Mouse (Mus musculus) forebrain, embryonic 12.5 days (tissue): ENCODE measurements around the gene Fpgs. TPM values are rescaled to one million over a fixed set of nuclear protein-coding genes. Genes with fewer than 3 reads are reported as not detected.
A peak's percentile ranks its signal among the peaks of the same experiment; 100 is the strongest.

Experiments
- ATAC-seq: fragments of 200-750 bp; cut with Nextera tagmentation; 2 replicates; pipeline ENCODE4 v1.8.0; 2017; ENCODE audit warnings: moderate TSS enrichment; ENCODE audit not compliant: low FRiP score
- H3K27ac ChIP-seq: fragments of 300-500 bp; sonication (generic); 2 replicates; pipeline ENCODE4 v1.5.1; 2016; ENCODE audit warnings: mild to moderate bottlenecking
- H3K27me3 ChIP-seq: fragments of 300-500 bp; sonication (generic); 2 replicates; pipeline ENCODE4 v1.6.1; 2016; ENCODE audit warnings: mild to moderate bottlenecking
- H3K36me3 ChIP-seq: fragments of 300-500 bp; sonication (generic); replicated peaks from 2 replicates; pipeline ENCODE4 v1.6.1; 2016; ENCODE audit warnings: mild to moderate bottlenecking
- H3K4me1 ChIP-seq: fragments of 300-500 bp; sonication (generic); 2 replicates; pipeline ENCODE4 v1.6.1; 2016
- H3K4me2 ChIP-seq: fragments of 300-500 bp; sonication (generic); 2 replicates; pipeline ENCODE4 v1.6.1; 2016; ENCODE audit warnings: mild to moderate bottlenecking, moderate library complexity
- H3K4me3 ChIP-seq: fragments of 300-500 bp; sonication (generic); replicated peaks from 2 replicates; pipeline ENCODE4 v1.5.1; 2016; ENCODE audit warnings: mild to moderate bottlenecking
- H3K9ac ChIP-seq: fragments of 300-500 bp; sonication (generic); 2 replicates; pipeline ENCODE4 v1.6.1; 2016; ENCODE audit warnings: mild to moderate bottlenecking
- H3K9me3 ChIP-seq: fragments of 300-500 bp; sonication (generic); 2 replicates; pipeline ENCODE4 v1.6.1; 2016
- WGBS: fragments of 180-500 bp; shearing (Covaris S2); methylation state at CpG from one replicate; pipeline ENCODE4 v1.1.7; 2016; 5-methylcytosine and 5-hydroxymethylcytosine counted together
- polyA plus RNA-seq: library from polyadenylated mRNA; unstranded; fragments of >200 nt; fragmentation: Nextera tagmentation; extraction: Ambion mirVana; gene quantifications from 2 replicates; pipeline ENCODE4 v1.2.1, GENCODE M21; 2016

The Fpgs gene
- polyA plus RNA-seq, 1 experiment from 2014 or later, result 16.4 TPM

GRCm38 (mm10) chr2:32655826-32656225 is 48.1 kb downstream of the Fpgs start:
- no peak overlapping the region for H3K4me2 ChIP-seq
- no peaks in the 10 kb centered on the region for H3K9me3 ChIP-seq
- no peak for ATAC-seq
- H3K4me1 ChIP-seq, result 0 out of 2 replicates have a peak, but pooled peaks cover 5% of the 10 kb centered on the region
- H3K36me3 ChIP-seq, result no peaks in the 10 kb centered on the region
- no peaks in the 10 kb centered on the region for H3K27me3 ChIP-seq
- no peak overlapping the region for H3K27ac ChIP-seq
- H3K4me3 ChIP-seq, result no peak overlapping the region
- no peak overlapping the region for H3K9ac ChIP-seq
- WGBS, result 73% methylated on average over 12 of the region's 12 CpGs

GRCm38 (mm10) chr2:32655394-32655744 is 48.6 kb downstream of the Fpgs start:
- H3K9ac ChIP-seq, result no peak overlapping the region
- H3K36me3 ChIP-seq, result no peaks in the 10 kb centered on the region
- H3K27me3 ChIP-seq, result no peaks in the 10 kb centered on the region
- no peak overlapping the region for H3K4me3 ChIP-seq
- H3K27ac ChIP-seq, result no peak overlapping the region
- ATAC-seq, result no peak
- no peak overlapping the region for H3K4me2 ChIP-seq
- 90% methylated on average over 3 of the region's 3 CpGs for WGBS
- no peaks in the 10 kb centered on the region for H3K9me3 ChIP-seq
- 0 out of 2 replicates have a peak, but pooled peaks cover 5% of the 10 kb centered on the region for H3K4me1 ChIP-seq

GRCm38 (mm10) chr2:32654743-32655393 is 49.1 kb downstream of the Fpgs start:
- H3K36me3 ChIP-seq, result no peaks in the 10 kb centered on the region
- no peaks in the 10 kb centered on the region for H3K27me3 ChIP-seq
- H3K4me2 ChIP-seq, result no peak overlapping the region
- ATAC-seq, result no peak
- H3K27ac ChIP-seq, result no peak overlapping the region
- no peak overlapping the region for H3K9ac ChIP-seq
- H3K9me3 ChIP-seq, result no peaks in the 10 kb centered on the region
- H3K4me1 ChIP-seq, result 0 out of 2 replicates have a peak, but pooled peaks cover 5% of the 10 kb centered on the region
- no peak overlapping the region for H3K4me3 ChIP-seq
- WGBS, result 79% methylated on average over 14 of the region's 14 CpGs

GRCm38 (mm10) chr2:32653764-32654163 is 50.2 kb downstream of the Fpgs start:
- no peak overlapping the region for H3K27ac ChIP-seq
- no peaks in the 10 kb centered on the region for H3K27me3 ChIP-seq
- H3K4me2 ChIP-seq, result no peak overlapping the region
- no peaks in the 10 kb centered on the region for H3K9me3 ChIP-seq
- no peak for ATAC-seq
- 0 out of 2 replicates have a peak, but pooled peaks cover 5% of the 10 kb centered on the region for H3K4me1 ChIP-seq
- H3K9ac ChIP-seq, result no peak overlapping the region
- no peaks in the 10 kb centered on the region for H3K36me3 ChIP-seq
- WGBS, result 53% methylated on average over 7 of the region's 7 CpGs
- H3K4me3 ChIP-seq, result no peak overlapping the region

- H3K4me2 ChIP-seq, result no peak overlapping the region
- H3K9ac ChIP-seq, result no peak overlapping the region
- H3K36me3 ChIP-seq, result no peaks in the 10 kb centered on the region
- H3K4me1 ChIP-seq, result no peaks in the 10 kb centered on the region
- H3K27ac ChIP-seq, result no peak overlapping the region
- no peaks in the 10 kb centered on the region for H3K27me3 ChIP-seq
- H3K9me3 ChIP-seq, result no peaks in the 10 kb centered on the region
- WGBS, result 91% methylated on average over 7 of the region's 7 CpGs
- peak overlapping the region; percentile 11; the same call in 1 of the 2 replicates for H3K4me3 ChIP-seq
- no peak for ATAC-seq
Observed at GRCm38 (mm10) chr2:32647366-32647765, 56.6 kb downstream of the Fpgs start.

GRCm38 (mm10) chr2:32646379-32647056 is 57.4 kb downstream of the Fpgs start, which contains the start of gene Eng:
Gene Eng, plus strand, starts transcription at chr2:32646595.
- no peak for ATAC-seq
- H3K4me1 ChIP-seq, result no peaks in the 10 kb centered on the region
- no peaks in the 10 kb centered on the region for H3K36me3 ChIP-seq
- H3K27me3 ChIP-seq, result no peaks in the 10 kb centered on the region
- peak within 1 kb of the TSS; percentile 11 for H3K4me3 ChIP-seq
- H3K27ac ChIP-seq, result no peak within 1 kb of the TSS
- H3K9me3 ChIP-seq, result no peaks in the 10 kb centered on the region
- H3K9ac ChIP-seq, result no peak within 1 kb of the TSS
- 63% methylated on average over 31 of the region's 31 CpGs for WGBS
- H3K4me2 ChIP-seq, result no peak within 1 kb of the TSS

GRCm38 (mm10) chr2:32645647-32646046 is 58.3 kb downstream of the Fpgs start:
- Histone ChIP-seq H3K36me3 (no peaks in the 10 kb centered on the region), H3K4me2 (no peak overlapping the region), H3K4me1 (no peaks in the 10 kb centered on the region), H3K4me3 (no peak overlapping the region), H3K9ac (no peak overlapping the region), H3K27me3 (no peaks in the 10 kb centered on the region), H3K27ac (no peak overlapping the region), H3K9me3 (no peaks in the 10 kb centered on the region)
- no peak for ATAC-seq
- 75% methylated on average over 3 of the region's 3 CpGs for WGBS

- H3K4me1 ChIP-seq, result no peaks in the 10 kb centered on the region
- no peak overlapping the region for H3K4me3 ChIP-seq
- WGBS, result 81% methylated on average over 8 of the region's 8 CpGs
- no peaks in the 10 kb centered on the region for H3K27me3 ChIP-seq
- H3K4me2 ChIP-seq, result no peak overlapping the region
- no peak overlapping the region for H3K9ac ChIP-seq
- no peak overlapping the region for H3K27ac ChIP-seq
- H3K36me3 ChIP-seq, result no peaks in the 10 kb centered on the region
- H3K9me3 ChIP-seq, result no peaks in the 10 kb centered on the region
- ATAC-seq, result no peak
Observed at GRCm38 (mm10) chr2:32644799-32645475, 59.0 kb downstream of the Fpgs start.

GRCm38 (mm10) chr2:32644083-32644482 is 59.9 kb downstream of the Fpgs start:
- Histone ChIP-seq H3K4me3 (no peak overlapping the region), H3K27me3 (no peaks in the 10 kb centered on the region), H3K36me3 (no peaks in the 10 kb centered on the region), H3K27ac (no peak overlapping the region), H3K4me2 (no peak overlapping the region), H3K9me3 (no peaks in the 10 kb centered on the region), H3K4me1 (no peaks in the 10 kb centered on the region), H3K9ac (no peak overlapping the region)
- no peak for ATAC-seq
- WGBS, result 82% methylated on average over 9 of the region's 9 CpGs

GRCm38 (mm10) chr2:32642813-32643212 is 61.1 kb downstream of the Fpgs start:
- no peak overlapping the region for H3K27ac ChIP-seq
- WGBS, result 80% methylated on average over 7 of the region's 7 CpGs

GRCm38 (mm10) chr2:32641810-32642209 is 62.1 kb downstream of the Fpgs start:
- H3K36me3 ChIP-seq, result no peaks in the 10 kb centered on the region
- no peak overlapping the region for H3K4me3 ChIP-seq
- H3K9me3 ChIP-seq, result no peaks in the 10 kb centered on the region
- H3K4me2 ChIP-seq, result no peak overlapping the region
- no peak overlapping the region for H3K9ac ChIP-seq
- H3K4me1 ChIP-seq, result peaks cover 6% of the 10 kb centered on the region; the same call in 1 of the 2 replicates
- no peak for ATAC-seq
- no peaks in the 10 kb centered on the region for H3K27me3 ChIP-seq
- WGBS, result 86% methylated on average over 5 of the region's 5 CpGs
- no peak overlapping the region for H3K27ac ChIP-seq

More at GRCm38 (mm10) chr2:32642813-32643212, 61.1 kb downstream of the Fpgs start:
- peaks cover 3% of the 10 kb centered on the region; the same call in 1 of the 2 replicates for H3K4me1 ChIP-seq
- H3K4me2 ChIP-seq, result no peak overlapping the region
- H3K4me3 ChIP-seq, result no peak overlapping the region
- H3K36me3 ChIP-seq, result no peaks in the 10 kb centered on the region
- H3K9me3 ChIP-seq, result no peaks in the 10 kb centered on the region
- no peak overlapping the region for H3K9ac ChIP-seq
- no peaks in the 10 kb centered on the region for H3K27me3 ChIP-seq
- no peak for ATAC-seq

GRCm38 (mm10) chr2:32640550-32641051 is 63.3 kb downstream of the Fpgs start:
- ATAC-seq, result no peak
- H3K4me3 ChIP-seq, result no peak overlapping the region
- 66% methylated on average over 6 of the region's 6 CpGs for WGBS
- H3K36me3 ChIP-seq, result no peaks in the 10 kb centered on the region
- no peak overlapping the region for H3K27ac ChIP-seq
- no peaks in the 10 kb centered on the region for H3K9me3 ChIP-seq
- H3K27me3 ChIP-seq, result no peaks in the 10 kb centered on the region
- H3K9ac ChIP-seq, result no peak overlapping the region
- H3K4me2 ChIP-seq, result no peak overlapping the region
- peaks cover 6% of the 10 kb centered on the region; the same call in 1 of the 2 replicates for H3K4me1 ChIP-seq
